Mouse (Mus musculus) MEL (cell line): ENCODE measurements around the gene Shq1.

Experiments
- MAX ChIP-seq: IDR thresholded peaks from 2 replicates; pipeline ENCODE4 v1.6.1; 2011; ENCODE audit warnings: low read length, improper control_type of control experiment
- POLR2A ChIP-seq, 2 experiments: IDR thresholded peaks; 2 replicates each; pipeline ENCODE4 v1.6.1; 2011 to 2012; ENCODE audit warnings: low read length in 2 of 2, mild to moderate bottlenecking in 2 of 2, control low read depth in 1 of 2, improper control_type of control experiment in 1 of 2, low read depth in 1 of 2, moderate library complexity in 1 of 2; ENCODE audit not compliant: control insufficient read depth in 1 of 2, insufficient read depth in 1 of 2, poor library complexity in 1 of 2

DNA sequence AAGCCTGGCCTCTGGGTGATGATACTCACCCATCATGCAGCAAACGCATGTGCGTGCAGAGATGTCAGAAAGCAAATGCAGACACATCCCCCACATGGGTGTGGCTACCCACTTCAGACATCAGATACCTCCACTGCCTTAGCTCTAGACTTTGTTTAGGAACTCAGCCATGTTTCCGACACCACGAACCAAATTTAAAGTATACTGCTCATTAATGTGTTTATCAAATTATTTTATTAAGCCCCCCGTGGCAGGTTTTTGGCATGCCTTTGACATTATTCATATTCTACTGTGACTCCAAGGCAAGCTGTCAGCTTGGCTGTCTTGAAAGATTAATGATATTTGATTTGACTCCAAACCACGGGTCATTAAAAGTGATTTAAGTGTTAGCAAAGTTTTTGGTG, 49.1 kb upstream of the Shq1 start:
- TF ChIP-seq MAX = no peak
- TF ChIP-seq POLR2A (IDR thresholded peaks at IDR 0.05; ENCODE audit: control insufficient read depth in 1 of 2, insufficient read depth in 1 of 2, low read depth in 1 of 2, low read length in 2 of 2, poor library complexity in 1 of 2) = no peak
